Mouse (Mus musculus): ENCODE data around the gene Nelfcd.
A peak's percentile ranks its signal among the peaks of the same experiment; 100 is the strongest.

The Nelfcd gene

DNA sequence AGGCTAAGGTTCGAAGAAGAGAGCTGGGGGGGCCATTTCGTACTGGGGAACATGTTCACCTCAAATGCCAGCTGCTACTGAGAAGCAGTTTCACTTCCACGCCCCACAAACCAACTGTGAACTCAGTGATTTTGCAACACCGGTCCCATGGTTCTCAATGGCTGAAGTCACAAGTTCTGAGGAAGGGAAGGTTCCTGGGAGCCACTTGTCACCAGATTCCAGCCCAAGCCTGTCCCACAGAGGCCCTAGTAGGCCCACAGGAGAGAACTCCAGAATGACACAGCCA is 22.0 kb downstream of the Nelfcd start:
- peak; percentile 33 for DNase-seq (ENCODE audit: low spot score)

DNA sequence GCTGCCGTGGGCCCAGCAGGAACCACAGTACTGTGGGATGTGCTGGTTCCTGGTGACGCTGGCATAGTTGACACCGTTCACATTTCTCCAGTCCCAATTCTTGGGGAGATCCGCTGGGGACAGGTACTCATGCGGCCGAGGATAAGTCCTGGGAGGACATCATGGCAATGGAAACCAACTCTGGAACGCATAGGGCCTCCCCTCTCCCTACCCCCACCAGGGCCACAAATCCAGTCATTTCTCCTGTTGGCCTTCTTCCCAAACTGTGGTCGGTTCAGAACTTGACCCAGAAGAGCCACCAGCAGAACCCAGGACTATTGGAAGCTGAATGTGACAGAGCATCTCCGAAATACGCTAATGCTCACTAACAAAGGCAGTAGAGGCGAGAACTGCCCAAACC is 22.6 kb downstream of the Nelfcd start:
- no peak for DNase-seq (ENCODE audit: low spot score)

DNA sequence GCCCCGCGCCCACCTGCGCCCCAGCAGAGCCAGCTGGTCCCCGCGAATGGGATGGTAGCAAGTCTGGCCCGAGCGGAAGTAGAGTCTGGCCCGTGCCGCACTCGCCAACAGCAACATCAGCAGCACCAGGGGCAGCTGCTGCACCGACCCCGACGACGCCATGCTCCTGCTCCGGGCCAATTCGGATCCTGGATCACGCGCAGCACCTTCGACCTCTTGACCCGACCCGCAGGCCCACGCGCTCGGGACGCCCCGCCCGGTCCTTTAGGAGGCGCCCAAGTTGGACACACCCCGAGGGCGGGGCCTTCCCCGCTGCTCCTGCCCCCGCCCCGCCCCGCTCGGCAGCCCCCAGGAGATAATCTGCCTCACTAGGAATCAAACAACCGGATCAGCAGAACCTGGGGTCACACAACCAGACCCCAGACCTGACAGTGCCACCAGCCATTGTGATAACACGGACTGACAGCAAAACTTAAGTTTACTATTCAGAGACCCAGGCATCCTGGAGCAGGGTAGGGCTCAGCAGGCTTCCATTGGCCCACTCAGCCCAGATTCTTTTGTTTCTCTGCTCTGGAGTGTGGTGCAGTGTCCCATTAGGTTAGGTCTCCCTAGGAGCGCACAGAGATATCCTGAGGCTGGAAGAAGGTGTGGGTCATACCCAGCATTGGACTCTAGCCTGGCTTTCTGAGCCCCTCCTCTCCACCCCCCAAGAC is 23.3 kb downstream of the Nelfcd start, which contains the start of gene Ctsz:
Gene Ctsz (minus strand): TSS at position 303 of the 713 bp plus-strand sequence.
- DNase-seq (ENCODE audit: low spot score), result peak; percentile 73

DNA sequence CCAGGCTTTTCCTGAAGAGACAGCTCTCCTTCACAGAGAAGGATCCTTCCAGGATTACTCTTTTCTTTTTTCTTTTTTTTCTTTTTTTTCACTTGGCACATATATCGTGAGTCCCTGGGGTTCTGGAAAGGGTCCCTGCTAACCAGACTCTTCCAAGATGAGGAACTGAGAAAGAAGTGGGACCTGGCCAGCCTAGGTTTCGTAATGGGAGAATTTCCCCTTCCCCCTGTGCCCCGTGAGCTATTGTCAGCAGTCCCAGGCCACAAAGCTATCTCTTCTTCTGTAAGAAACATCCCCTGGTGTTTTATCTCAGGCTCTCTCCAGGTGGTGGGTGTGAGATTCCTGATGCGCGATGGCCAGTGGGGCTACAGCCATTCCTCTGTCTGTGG is 23.8 kb downstream of the Nelfcd start:
- DNase-seq (ENCODE audit: low spot score), result no peak

DNA sequence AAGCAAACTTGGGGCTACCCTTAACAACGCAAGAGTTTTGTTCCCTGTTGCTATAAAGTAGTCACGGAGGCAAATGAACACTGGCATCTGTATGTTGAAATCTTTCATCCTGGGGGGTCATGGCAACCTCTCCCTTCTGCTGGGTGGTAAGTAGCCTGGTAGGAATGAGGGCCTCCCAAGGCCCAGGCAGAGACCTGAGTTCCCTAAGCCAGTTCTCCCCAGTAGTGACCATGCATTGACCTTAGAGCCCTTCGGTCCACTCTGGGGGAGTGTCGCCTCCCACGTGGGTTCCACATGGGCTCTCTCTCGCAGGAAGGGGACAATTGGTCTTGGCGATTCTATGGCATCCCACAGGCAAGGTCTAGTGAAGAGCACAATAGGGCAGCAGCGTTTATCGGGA is 24.4 kb downstream of the Nelfcd start:
- no peak for DNase-seq (ENCODE audit: low spot score)

DNA sequence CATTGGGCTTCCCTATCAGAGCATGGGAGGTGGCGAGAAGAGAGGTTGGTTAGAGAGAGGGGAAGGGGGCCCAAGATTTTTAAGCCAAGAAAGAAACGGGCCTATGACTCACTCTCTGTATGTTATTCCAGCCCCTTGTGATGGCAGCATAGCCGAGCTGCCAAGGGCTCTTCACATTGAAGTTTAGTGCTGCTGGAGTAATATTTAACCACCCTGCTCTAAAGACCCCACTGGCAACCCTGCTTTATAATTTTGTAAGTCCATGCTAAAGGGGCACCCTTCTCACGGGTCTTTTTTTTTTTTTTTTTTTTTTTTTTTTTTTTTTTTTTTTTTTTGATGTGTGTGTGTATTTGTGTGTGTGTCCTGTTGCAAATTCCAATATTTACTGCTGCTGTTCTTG is 26.3 kb downstream of the Nelfcd start:
- no peak for DNase-seq (ENCODE audit: low spot score)

DNA sequence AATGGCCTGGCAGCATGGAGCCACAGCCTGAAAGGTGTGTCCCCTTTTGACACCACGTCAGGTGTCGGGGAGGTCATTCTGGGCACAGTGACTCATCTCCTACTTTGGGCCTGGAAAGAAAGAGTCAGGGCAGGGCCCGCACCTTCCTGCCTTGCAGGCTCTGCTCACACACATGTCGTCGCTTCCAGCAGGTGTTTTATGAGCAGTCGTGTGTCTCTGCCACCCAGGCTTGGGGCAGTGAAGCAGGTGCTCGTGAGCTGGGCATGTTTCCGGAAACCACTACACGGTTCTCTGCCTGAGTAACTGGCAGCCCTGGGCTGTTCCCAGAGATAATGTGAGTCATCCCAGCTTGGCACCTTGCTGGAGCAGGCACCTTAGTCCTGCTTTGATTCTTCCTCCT is 26.9 kb downstream of the Nelfcd start:
- no peak for DNase-seq (ENCODE audit: low spot score)

DNA sequence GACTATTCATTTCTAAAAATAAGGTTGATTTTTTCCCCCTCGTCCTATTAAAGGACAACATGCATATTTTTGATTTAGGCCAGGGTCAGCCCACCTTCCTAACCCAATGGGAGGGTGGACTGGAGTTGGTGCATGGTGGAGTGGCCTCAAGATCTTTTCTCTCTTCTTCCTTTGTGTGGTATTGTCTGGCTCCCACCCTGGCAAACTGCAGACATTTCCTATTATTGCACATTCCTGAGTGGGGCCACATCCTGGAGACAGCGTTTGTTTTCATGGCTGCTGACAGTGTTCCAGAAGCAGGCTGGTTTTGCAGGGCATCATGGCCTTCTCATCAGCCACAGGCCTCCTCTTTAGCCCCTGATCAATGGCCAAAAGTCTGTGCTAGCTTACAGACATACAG is 27.4 kb downstream of the Nelfcd start:
- no peak for DNase-seq (ENCODE audit: low spot score)

DNA sequence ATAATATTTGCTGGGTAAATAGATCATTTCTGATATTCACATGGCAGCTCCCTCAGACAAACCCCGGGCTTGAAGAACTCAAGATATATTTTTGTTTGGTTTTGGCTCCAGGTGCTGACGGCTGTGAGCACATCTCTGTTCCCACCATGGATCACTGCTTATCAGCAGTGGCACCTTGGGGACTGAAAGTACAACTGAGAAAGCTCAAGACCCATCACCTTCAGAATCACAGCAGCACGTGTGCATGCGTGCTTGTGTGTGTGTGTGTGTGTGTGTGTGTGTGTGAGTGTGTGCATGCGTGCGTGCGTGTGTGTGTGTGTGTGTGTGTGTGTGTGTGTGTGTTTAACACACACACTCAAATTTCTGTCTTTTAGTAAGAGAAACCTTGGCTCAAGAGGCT is 28.8 kb downstream of the Nelfcd start:
- no peak for DNase-seq (ENCODE audit: low spot score)

DNA sequence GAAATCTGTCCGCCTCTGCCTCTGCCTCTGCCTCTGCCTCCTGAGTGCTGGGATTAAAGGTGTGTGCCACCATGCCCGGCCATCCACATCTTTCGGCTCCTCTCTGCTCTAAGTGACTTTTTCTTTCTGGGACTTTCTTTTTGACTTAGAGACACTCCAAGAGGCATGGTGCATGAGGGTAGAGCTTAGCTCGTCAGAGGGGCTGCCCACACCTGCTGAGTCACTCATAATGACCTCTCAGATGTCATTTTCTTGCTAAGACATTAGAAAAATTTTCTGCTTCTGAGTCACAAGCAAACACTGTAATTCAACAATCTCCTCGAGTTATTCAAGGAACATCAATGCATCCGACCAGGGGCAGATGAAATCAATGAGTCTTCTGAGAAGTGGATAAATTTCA is 29.4 kb downstream of the Nelfcd start:
- no peak for DNase-seq (ENCODE audit: low spot score)

DNA sequence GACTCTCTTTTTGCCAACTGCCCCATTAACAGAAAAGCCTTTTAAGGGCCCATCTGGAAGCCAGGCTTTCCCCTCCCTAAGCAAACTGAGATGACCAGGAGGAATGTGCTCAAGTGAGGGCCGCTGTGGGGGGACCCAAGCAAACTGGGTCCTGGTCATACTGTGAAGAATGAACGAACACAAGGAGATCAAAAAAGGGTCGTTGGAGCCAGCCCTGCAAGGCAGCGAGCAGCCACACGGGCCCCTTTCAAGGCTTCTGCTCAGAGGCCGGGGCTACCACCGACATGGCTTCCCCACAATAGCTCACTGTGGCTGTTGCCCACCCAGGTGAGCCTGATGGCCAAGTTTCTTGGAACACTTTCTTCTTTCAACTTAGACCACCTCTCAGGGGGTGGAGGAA is 30.9 kb downstream of the Nelfcd start:
- DNase-seq (ENCODE audit: low spot score), result no peak

DNA sequence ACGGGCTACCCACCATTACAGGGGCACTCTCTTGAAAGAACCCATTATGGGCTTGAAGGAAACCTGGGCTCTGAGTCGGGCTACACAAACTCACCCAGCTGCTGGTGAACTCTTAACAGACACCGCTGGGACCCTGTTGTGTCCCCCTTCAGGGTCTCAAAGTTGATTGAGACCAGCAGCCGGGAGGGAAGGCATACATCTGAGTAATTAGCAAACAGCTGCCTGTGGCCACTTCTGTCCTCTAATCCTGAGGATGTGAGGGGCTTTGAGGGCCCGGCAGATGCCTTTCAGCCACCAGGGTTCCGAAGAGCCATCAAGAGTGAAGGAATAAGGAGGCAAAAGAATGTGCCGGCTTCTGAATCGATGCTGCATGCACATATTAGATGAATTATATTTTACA is 31.3 kb downstream of the Nelfcd start:
- no peak for DNase-seq (ENCODE audit: low spot score)

DNA sequence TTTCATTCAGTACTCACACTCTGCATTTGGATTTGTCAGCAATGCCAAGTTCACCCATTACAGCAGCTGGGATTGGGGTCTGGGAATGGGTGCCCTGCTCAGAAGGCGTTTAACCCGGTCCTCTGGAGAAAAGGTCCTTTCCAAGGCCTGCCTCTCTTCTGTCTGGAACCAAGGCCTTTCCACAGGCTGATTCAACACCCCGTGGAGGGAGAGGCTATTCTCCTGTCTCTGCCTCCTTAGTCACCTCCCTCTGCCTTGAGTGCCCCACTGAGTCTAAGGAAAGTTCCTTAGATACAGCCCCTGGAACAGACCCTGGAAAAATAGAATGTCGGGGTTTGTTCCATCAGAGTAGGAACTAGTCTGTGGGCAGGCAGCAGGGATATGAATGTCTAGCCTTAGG is 32.8 kb downstream of the Nelfcd start:
- no peak for DNase-seq (ENCODE audit: low spot score)

DNA sequence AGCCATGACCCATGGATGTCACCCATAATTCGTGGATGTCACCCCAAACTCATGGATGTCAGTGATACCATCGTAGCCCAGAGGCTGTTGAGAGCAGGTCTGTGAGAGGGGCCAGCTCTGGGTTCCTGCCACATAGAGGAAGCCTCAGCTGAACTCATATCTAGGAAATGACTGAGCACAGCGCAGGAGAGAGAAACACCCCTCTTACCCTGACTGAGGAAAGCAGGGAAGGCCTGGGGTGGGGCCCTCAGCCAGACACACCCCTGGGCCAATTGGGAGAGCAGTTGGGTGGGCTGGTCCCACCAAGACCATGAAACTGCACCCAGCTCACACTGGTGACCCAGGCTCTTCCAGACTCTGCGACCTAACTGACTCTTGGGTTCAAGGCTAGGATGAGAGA is 34.7 kb downstream of the Nelfcd start, which contains the start of gene Tubb1:
Gene Tubb1 (plus strand): TSS at position 343 of the 400 bp plus-strand sequence.
- DNase-seq (ENCODE audit: low spot score), result no peak

DNA sequence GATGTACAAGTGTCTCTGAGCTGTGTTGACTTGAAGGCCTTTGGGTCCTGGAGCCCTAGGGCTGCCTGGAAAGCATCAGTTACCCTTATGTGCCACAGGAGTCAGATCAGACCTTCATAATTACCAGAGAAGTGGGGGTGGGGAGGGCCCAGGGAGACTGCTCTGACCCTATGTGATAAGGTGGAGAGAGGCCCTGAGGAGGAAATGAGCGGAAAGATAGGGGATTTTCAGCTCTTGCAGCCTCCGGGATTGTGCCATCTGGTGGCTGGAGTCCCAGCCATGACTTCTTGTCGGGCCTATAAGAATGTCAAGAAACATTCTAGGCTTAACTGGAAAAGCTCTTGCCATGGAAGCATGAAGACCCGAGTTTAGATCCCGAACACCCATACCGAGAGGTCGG is 38.1 kb downstream of the Nelfcd start:
- peak; percentile 48 for DNase-seq (ENCODE audit: low spot score)

DNA sequence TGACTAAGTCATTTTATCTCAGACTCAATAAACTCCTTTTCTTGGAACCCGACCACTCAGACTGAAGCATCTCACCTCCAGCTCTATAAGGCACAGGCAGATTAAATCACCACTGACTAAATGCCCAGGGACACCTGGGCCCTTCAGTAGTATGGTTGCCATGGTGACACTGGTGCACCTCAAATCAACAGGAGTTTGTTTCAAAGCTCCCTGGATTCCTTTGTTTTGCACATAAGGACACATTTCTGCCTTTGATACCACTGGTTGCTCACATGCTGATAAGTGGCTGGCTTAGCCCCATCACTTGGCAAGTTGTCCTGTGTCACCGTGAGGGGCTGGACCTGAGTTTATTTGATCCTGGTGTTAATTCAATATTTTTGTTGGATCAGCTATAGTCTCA is 43.8 kb downstream of the Nelfcd start:
- no peak for DNase-seq (ENCODE audit: low spot score)

DNA sequence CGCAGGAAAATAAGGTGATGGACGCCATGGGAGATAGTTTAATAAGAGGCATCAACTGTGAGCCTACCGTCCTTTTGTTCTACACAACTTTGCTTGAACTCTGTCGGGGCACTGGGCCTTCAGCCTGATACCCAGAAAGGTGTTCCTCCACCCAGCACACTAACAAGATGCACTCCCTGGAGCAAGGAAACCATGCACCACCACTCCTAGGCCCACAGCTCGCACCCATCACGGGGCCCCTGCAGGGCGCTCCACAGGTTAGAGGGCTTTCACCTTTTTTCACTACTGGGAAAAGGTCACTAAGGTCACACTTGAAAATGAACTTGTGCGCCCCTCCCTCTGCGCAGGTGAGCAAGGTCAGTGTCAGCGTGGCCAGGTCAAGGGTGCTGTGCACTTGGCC is 47.8 kb downstream of the Nelfcd start:
- no peak for DNase-seq (ENCODE audit: low spot score)

DNA sequence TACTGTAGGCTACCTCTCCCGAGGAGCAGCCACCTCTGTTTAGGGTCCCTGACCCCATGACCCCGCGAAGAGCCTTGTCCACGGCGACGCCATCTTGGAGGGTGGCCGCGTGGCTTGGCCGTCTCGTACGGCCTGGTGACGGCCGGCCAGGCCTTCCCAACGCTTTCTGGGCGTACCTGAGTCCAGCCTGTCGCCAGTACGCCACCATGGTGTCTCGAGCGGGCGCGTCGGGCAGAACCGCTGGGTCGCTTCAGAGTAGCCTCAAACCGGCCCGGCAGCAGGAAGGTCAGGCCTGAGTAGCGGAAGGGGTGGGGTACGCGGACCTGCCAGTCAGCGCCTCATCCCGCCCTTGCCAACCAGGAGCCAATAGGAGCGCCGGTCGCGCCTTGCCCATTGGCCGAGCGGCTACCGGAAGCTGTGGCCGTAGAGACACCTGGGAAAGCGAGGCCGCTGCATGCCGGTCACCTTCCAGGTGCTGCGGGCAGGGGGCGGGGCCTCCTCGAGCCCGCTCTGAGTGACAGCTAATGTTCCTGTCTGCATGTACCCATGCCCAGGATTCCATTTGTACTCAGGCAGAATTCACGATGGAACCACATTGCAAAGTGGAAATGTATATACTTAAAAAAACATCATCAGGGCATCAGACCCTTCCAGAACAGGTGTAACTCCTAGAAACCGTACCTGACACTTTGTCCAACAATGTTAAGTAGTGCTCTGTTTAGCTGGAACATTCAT is 48.4 kb downstream of the Nelfcd start, which contains the start of gene Atp5e:
Gene Atp5e (minus strand): TSS at position 317 of the 735 bp plus-strand sequence.
- peak; percentile 84 for DNase-seq (ENCODE audit: low spot score)

DNA sequence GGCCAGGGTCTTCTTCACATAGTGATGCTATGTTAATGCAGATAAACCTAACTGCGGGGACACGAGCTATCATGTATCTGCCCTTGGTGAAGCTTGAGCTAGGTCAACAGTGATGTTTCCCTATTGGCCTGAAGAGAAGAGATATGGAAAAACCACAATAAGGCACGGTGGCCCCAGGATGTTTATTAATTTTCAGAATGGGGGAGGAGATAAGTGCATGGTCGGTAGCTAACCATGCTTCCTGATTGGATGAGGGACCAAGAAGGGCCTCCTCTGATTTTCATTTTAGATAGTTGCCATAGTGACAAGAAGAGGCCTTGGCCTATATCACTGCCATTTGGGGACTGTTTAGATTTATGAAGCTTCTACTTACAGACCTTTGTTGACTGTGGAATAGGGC is 54.7 kb downstream of the Nelfcd start:
- DNase-seq (ENCODE audit: low spot score), result no peak

DNA sequence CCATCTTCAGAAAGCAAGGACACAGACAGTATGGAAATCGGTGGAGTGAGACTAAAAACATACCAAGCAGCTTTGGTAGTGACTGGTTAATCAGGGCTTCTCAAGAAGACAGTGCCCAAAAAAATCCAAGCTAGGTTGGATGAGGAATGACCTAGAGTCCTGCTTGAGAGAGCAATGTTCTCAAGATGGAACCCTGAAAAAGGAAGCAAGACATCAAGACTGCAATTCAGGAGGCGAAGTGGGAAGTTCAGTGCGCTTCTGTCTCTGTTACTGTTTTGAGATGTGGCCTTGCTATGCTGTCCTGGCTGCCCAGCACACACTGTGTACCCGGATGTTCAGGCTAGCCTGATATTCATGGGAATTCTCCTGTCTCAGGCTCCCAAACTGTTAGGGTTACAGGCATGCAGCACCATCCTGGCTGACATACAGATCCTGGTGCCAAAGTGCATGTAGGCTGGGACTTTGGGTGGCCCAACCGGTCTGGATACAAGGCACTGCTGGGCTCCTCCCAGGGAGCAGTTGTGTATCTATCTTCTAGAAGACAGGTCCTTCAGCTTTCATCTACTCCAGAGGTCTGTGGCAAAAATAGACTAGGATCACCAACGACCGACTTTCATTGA is 55.3 kb downstream of the Nelfcd start:
- no peak for DNase-seq (ENCODE audit: low spot score)

DNA sequence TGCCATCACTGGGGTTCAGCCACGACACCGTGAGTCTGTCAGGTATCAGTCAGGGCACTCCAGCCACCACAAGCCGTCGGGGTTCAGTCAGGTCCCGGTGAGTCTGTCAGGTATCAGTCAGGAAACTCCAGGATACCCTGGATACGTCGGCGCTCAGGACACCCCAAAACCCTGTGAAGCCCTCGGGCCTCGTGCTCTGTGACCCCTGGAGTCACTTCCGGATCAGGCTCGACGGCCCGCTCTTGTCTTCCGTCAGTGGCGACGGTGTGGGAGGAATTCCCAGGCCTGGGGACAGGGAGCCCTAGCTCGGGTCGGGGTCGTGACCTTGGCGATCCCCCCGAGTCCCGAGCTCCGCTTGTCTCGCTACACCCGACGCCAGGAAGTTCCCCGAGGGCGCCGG is 56.8 kb downstream of the Nelfcd start:
- DNase-seq (ENCODE audit: low spot score), result no peak

DNA sequence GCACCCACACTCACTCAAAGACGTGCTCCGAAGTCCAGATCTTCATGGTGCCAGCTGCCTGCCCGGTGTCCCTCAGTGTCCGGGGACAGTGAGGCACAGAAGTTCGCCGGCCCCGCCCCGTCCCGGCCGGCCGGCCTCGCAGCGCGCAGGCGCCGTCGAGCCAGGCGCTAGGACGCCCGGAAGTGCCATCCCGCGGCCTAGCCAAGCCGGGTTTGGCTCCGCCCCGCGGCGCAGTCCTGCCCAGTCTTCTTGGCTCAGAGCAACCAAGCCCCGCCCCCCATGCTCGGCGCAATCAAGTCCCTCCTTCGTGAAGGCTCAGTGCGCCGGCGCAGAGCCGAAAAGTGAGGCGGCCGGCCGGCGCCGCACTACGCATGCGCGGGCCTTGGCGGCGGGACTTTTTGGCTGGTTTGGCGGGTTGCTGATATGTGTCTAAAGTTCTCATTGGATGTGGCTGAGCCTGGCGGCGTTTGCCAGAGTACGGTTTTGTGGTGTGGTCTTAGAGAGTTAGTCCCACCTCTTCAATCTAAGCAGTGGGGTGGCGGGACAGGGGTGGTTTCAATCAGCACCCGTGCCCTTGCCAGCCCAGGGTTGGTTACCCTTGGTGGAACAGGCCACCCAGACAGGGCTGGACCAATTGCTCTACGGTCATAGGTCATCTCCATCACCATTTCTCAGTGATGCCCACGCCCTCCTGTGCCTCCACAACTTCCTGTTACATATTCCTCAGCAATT is 57.4 kb downstream of the Nelfcd start, which contains the start of gene Prelid3b:
Gene Prelid3b (minus strand): TSS at position 264 of the 732 bp plus-strand sequence.
- peak; percentile 99 for DNase-seq (ENCODE audit: low spot score)

DNA sequence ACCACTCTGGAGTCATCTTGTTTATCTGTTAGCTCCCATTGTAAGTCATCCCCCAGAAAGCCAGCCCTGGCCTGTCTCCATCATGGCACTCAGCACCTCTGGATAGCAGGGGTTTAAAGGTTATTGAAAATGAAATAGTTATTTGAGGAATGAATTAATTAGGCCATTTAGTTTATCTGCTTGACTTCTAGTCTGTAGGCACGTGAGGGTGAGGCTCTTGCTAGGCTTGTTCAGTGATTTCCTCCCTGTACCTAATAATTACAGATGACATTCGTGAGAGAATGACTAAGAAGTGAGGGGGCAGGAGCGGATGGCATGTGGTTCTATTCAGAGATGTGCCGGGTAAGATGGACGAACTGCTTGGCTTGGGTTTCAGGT is 57.9 kb downstream of the Nelfcd start:
- no peak for DNase-seq (ENCODE audit: low spot score)

Measured in spleen, adult 12 weeks (tissue).